Mouse (Mus musculus): ENCODE results near the gene Cnn3.

GRCm38 (mm10) chr3:121418251-121418601, 8.1 kb upstream of the Cnn3 start:
- no peak for TF ChIP-seq CTCF (IDR thresholded peaks at IDR 0.05; ENCODE audit: control insufficient read depth, insufficient read depth, low read length)
- no peak for TF ChIP-seq POLR2A (IDR thresholded peaks at IDR 0.05; ENCODE audit: borderline replicate concordance, control insufficient read depth, low read depth, low read length)
